Mouse (Mus musculus): ENCODE measurements around the gene Mipol1. TPM values are rescaled to one million over a fixed set of nuclear protein-coding genes. Genes with fewer than 3 reads are reported as not detected.

Mipol1 gene
- polyA plus RNA-seq, 1 experiment, result 1.5 TPM

DNA sequence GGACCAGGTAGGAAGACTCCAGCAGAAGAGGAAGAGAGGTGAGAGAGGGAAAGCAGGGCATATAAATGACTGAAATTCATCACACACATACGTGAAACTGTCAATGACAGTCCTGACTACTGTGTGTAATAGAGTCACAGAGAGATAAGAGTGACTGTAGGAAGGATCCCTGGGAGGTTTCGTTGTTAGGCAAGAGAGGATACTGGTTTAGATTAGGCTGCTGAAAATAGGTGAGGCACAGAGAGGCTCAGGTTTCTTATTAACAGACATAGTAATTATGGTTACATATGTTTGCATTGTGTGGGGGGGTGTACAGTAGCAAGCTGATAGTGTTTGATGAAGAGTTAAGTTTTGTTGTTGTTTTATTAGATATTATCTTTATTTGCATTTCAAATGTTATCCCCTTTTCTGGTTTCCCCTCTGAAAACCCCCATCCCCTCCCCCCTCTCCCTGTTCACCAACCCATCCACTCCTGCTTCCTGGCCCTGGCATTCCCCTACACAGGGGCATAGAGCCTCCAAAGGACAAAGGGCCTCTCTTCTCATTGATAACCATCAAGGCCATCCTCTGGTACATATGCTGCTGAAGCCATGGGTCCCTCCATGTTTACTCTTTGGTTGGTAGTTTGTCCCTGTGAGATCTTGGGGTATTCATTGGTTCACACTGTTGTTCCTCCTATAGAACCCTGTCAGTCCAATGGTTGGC is 157.5 kb downstream of the Mipol1 start:
- 88% methylated on average over 2 of the region's 2 CpGs for WGBS
- DNase-seq, result no peak
- H3K27ac ChIP-seq (ENCODE audit: insufficient read depth, low read depth, low read length), result no peak overlapping the region
- no peaks in the 10 kb centered on the region for H3K36me3 ChIP-seq (ENCODE audit: control insufficient read depth, insufficient read depth, low read length)
- no peaks in the 10 kb centered on the region for H3K4me1 ChIP-seq (ENCODE audit: control insufficient read depth, insufficient read depth, low read length)
- H3K4me3 ChIP-seq (ENCODE audit: insufficient read depth, low read depth, low read length), result no peak overlapping the region
- TF ChIP-seq POLR2A (IDR thresholded peaks at IDR 0.05; ENCODE audit: low read depth, low read length), result no peak
- TF ChIP-seq CTCF (conservative IDR thresholded peaks at IDR 0.05; ENCODE audit: insufficient read depth, insufficient read length, low read depth, low read length), result no peak
- no peaks in the 10 kb centered on the region for H3K27me3 ChIP-seq (replicated peaks; ENCODE audit: control insufficient read depth, insufficient read depth, low read length)

DNA sequence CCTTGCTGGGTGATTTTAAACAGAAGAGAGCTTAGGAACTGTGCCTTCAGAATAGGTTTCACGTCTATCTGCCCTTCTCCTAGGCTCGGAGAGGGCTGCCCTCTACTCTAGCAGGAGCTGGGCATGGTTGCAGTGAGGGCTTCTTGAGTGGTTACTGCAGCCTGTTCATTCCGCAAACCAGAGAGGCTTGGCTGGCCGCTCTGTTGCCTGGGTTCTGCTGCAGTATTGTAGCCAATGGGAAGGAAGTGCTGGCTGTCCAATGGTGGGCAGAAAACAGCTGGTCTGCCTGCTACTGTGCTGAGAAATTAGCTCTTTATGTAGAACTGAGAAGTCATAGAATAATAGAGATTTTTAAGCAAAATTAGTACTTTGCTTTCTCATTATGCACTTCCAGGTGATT is 169.3 kb downstream of the Mipol1 start:
- no peaks in the 10 kb centered on the region for H3K27me3 ChIP-seq (replicated peaks; ENCODE audit: control insufficient read depth, insufficient read depth, low read length)
- no peaks in the 10 kb centered on the region for H3K4me1 ChIP-seq (ENCODE audit: control insufficient read depth, insufficient read depth, low read length)
- no peak for DNase-seq
- no peaks in the 10 kb centered on the region for H3K36me3 ChIP-seq (ENCODE audit: control insufficient read depth, insufficient read depth, low read length)
- no peak overlapping the region for H3K4me3 ChIP-seq (ENCODE audit: insufficient read depth, low read depth, low read length)
- H3K27ac ChIP-seq (ENCODE audit: insufficient read depth, low read depth, low read length), result no peak overlapping the region
- TF ChIP-seq POLR2A (IDR thresholded peaks at IDR 0.05; ENCODE audit: low read depth, low read length) (no peak), CTCF (conservative IDR thresholded peaks at IDR 0.05; ENCODE audit: insufficient read depth, insufficient read length, low read depth, low read length) (no peak)
- 77% methylated on average over 4 of the region's 4 CpGs for WGBS

DNA sequence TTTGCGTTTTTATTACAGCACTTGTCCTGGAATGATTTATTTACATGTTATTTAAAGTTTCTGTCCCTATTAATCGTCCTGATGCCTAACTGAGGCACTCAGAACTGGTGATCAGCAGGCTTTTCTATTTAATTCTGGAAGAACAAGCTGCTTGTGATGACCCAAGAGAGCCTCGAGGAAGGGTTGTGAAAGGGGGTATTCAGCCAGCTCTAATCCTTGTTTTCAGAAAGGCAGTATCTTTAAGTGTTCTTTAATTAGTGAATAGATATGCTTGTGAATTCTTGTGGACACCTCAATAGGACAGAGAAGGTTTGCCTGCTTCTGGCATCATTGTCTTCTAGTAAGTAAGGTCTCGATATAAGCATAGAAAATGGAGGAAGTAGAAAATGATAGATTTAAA is 170.0 kb downstream of the Mipol1 start:
- H3K36me3 ChIP-seq (ENCODE audit: control insufficient read depth, insufficient read depth, low read length), result no peaks in the 10 kb centered on the region
- H3K4me1 ChIP-seq (ENCODE audit: control insufficient read depth, insufficient read depth, low read length), result no peaks in the 10 kb centered on the region
- DNase-seq, result no peak
- TF ChIP-seq CTCF (conservative IDR thresholded peaks at IDR 0.05; ENCODE audit: insufficient read depth, insufficient read length, low read depth, low read length) (no peak), POLR2A (IDR thresholded peaks at IDR 0.05; ENCODE audit: low read depth, low read length) (no peak)
- H3K4me3 ChIP-seq (ENCODE audit: insufficient read depth, low read depth, low read length), result no peak overlapping the region
- no peak overlapping the region for H3K27ac ChIP-seq (ENCODE audit: insufficient read depth, low read depth, low read length)
- no peaks in the 10 kb centered on the region for H3K27me3 ChIP-seq (replicated peaks; ENCODE audit: control insufficient read depth, insufficient read depth, low read length)
- WGBS, result 66% methylated on average over 4 of the region's 4 CpGs

DNA sequence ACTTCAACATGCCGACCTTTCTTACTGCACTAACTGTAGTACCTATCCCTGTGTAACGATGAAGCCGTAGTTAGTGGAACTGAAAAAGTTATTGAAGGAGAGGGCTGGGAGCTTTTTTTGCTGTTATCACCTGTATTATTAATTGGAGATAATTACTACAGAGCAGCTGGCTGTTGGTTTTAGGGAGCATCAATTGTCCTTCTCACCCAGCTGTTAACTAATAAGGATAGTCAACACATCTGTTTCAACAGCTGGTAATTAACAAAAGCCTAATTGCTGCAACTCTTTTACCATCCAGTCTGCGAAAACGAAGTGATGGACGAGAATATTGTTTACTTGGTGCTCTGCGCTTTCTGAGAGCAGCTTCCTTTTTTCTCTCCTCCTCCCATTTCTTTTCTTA is 170.9 kb downstream of the Mipol1 start:
- Histone ChIP-seq H3K27me3 (replicated peaks; ENCODE audit: control insufficient read depth, insufficient read depth, low read length) (no peaks in the 10 kb centered on the region), H3K36me3 (ENCODE audit: control insufficient read depth, insufficient read depth, low read length) (no peaks in the 10 kb centered on the region), H3K27ac (ENCODE audit: insufficient read depth, low read depth, low read length) (no peak overlapping the region), H3K4me3 (ENCODE audit: insufficient read depth, low read depth, low read length) (no peak overlapping the region), H3K4me1 (ENCODE audit: control insufficient read depth, insufficient read depth, low read length) (no peaks in the 10 kb centered on the region)
- no peak for DNase-seq
- WGBS, result 79% methylated on average over 7 of the region's 7 CpGs
- TF ChIP-seq CTCF (conservative IDR thresholded peaks at IDR 0.05; ENCODE audit: insufficient read depth, insufficient read length, low read depth, low read length) (no peak), POLR2A (IDR thresholded peaks at IDR 0.05; ENCODE audit: low read depth, low read length) (no peak)

DNA sequence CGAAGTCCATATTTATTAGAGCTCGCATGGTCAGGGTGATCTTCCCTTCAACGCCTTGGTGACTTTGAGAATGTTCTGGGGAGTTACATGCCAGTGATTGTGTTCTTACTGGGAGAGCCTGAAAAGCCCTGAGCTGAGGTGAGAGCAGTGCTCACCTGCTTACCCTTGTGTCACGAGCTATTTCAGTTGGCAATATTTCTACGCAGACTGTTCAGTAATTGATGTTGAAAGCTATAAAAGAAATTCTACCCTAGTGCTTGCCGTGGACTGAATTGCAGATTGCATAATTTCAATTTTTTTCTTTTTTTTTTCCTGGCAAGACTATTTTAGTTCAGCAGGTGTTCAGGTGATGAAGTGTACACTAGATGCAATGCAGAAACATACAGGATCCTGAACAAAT is 172.1 kb downstream of the Mipol1 start:
- H3K4me3 ChIP-seq (ENCODE audit: insufficient read depth, low read depth, low read length), result no peak overlapping the region
- DNase-seq, result no peak
- TF ChIP-seq POLR2A (IDR thresholded peaks at IDR 0.05; ENCODE audit: low read depth, low read length), result no peak
- no peak for TF ChIP-seq CTCF (conservative IDR thresholded peaks at IDR 0.05; ENCODE audit: insufficient read depth, insufficient read length, low read depth, low read length)
- no peaks in the 10 kb centered on the region for H3K4me1 ChIP-seq (ENCODE audit: control insufficient read depth, insufficient read depth, low read length)
- 72% methylated on average over 6 of the region's 6 CpGs for WGBS
- no peaks in the 10 kb centered on the region for H3K36me3 ChIP-seq (ENCODE audit: control insufficient read depth, insufficient read depth, low read length)
- H3K27ac ChIP-seq (ENCODE audit: insufficient read depth, low read depth, low read length), result no peak overlapping the region
- H3K27me3 ChIP-seq (replicated peaks; ENCODE audit: control insufficient read depth, insufficient read depth, low read length), result no peaks in the 10 kb centered on the region

DNA sequence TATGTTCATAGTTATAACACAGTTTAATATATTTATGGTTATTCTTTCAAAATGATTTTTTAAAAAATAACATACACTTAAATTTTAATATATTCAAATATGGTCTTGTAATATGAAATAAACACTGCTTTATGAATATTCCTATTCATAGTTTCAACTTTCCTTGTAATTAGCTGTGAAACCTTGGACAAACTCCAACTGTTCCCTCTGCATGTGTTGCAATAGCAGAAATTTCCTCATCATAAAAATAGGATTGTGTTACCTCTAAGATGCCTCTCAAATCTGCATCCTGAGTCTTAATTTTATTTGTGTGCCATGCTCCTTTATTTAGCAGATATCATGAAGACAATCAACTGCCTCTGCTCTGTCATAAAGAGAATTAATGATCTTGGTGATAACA is 179.7 kb downstream of the Mipol1 start:
- Histone ChIP-seq H3K27me3 (replicated peaks; ENCODE audit: control insufficient read depth, insufficient read depth, low read length) (no peaks in the 10 kb centered on the region), H3K4me3 (ENCODE audit: insufficient read depth, low read depth, low read length) (no peak overlapping the region), H3K27ac (ENCODE audit: insufficient read depth, low read depth, low read length) (no peak overlapping the region), H3K36me3 (ENCODE audit: control insufficient read depth, insufficient read depth, low read length) (no peaks in the 10 kb centered on the region), H3K4me1 (ENCODE audit: control insufficient read depth, insufficient read depth, low read length) (no peaks in the 10 kb centered on the region)
- no peak for TF ChIP-seq CTCF (conservative IDR thresholded peaks at IDR 0.05; ENCODE audit: insufficient read depth, insufficient read length, low read depth, low read length)
- TF ChIP-seq POLR2A (IDR thresholded peaks at IDR 0.05; ENCODE audit: low read depth, low read length), result no peak
- DNase-seq, result no peak

DNA sequence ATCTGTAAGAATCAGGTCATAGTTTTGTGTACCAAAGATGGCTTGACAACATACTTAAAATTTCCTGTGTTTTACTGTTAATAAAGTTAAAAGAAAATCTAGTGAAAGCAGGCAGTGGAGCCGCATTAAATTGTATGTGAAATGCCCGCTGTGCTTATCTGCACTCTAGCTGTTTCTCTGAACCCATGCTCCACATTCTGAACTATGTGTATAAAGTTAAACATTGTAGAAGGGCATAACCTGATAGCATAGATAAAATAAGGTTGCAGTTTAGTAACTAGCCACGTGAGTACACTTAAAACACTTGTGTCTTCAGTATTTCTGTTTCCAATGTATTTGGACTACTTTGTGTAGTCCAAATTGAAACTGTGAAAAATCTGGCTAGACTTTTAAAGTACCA is 183.6 kb downstream of the Mipol1 start:
- 60% methylated on average over 3 of the region's 3 CpGs for WGBS
- H3K4me3 ChIP-seq (ENCODE audit: insufficient read depth, low read depth, low read length), result no peak overlapping the region
- no peaks in the 10 kb centered on the region for H3K36me3 ChIP-seq (ENCODE audit: control insufficient read depth, insufficient read depth, low read length)
- TF ChIP-seq CTCF (conservative IDR thresholded peaks at IDR 0.05; ENCODE audit: insufficient read depth, insufficient read length, low read depth, low read length), result no peak
- TF ChIP-seq POLR2A (IDR thresholded peaks at IDR 0.05; ENCODE audit: low read depth, low read length), result no peak
- no peak overlapping the region for H3K27ac ChIP-seq (ENCODE audit: insufficient read depth, low read depth, low read length)
- no peak for DNase-seq
- H3K27me3 ChIP-seq (replicated peaks; ENCODE audit: control insufficient read depth, insufficient read depth, low read length), result no peaks in the 10 kb centered on the region
- no peaks in the 10 kb centered on the region for H3K4me1 ChIP-seq (ENCODE audit: control insufficient read depth, insufficient read depth, low read length)

Measured in kidney, adult 2 months (tissue).